Mouse (Mus musculus) CH12.LX (cell line): Measurements from ENCODE around the gene Serpine1. TPM values are rescaled to one million over a fixed set of nuclear protein-coding genes. Genes with fewer than 3 reads are reported as not detected.
A peak's percentile ranks its signal among the peaks of the same experiment; 100 is the strongest.

Experiments used
- DNase-seq: peaks from one replicate; pipeline ENCODE4 v3.0.0-alpha.2; 2013; ENCODE audit errors: extremely low read depth
- H3K27ac ChIP-seq: 2 replicates; pipeline ENCODE4 v1.5.1; 2012; ENCODE audit warnings: low read depth, mild to moderate bottlenecking, control low read depth, moderate library complexity; ENCODE audit not compliant: insufficient read depth
- H3K27me3 ChIP-seq: replicated peaks from 2 replicates; pipeline ENCODE3; 2012; ENCODE audit warnings: inconsistent platforms
- H3K36me3 ChIP-seq, 2 experiments: replicated peaks in 1 of 2; 2 replicates each; pipeline versions ENCODE3 to v1.6.1; 2012; ENCODE audit warnings: inconsistent platforms in 1 of 2, low read length in 1 of 2, mild to moderate bottlenecking in 1 of 2, mixed read lengths in 1 of 2, moderate library complexity in 1 of 2; ENCODE audit not compliant: control insufficient read depth in 1 of 2, insufficient read depth in 1 of 2
- H3K4me1 ChIP-seq, 2 experiments: 2 replicates each; pipeline ENCODE4 v1.6.1; 2012; ENCODE audit warnings: inconsistent platforms in 1 of 2, moderate library complexity in 1 of 2; ENCODE audit not compliant: insufficient read depth in 2 of 2, control insufficient read depth in 1 of 2
- H3K4me2 ChIP-seq: 2 replicates; pipeline ENCODE4 v1.6.1; 2012; ENCODE audit warnings: low read depth, mild to moderate bottlenecking, control low read depth; ENCODE audit not compliant: poor library complexity, insufficient read depth, severe bottlenecking
- H3K4me3 ChIP-seq, 3 experiments: fragments of 150-350 bp in 1 of 3; sonication (generic) in 1 of 3; replicated peaks in 1 of 3; 2 replicates each; pipeline versions ENCODE3 to v1.5.1; 2011 to 2012; ENCODE audit warnings: low read depth in 2 of 3, low read length in 2 of 3, mild to moderate bottlenecking in 2 of 3, moderate library complexity in 2 of 3, control low read depth in 1 of 3, improper control_type of control experiment in 1 of 3, inconsistent platforms in 1 of 3, mixed read lengths in 1 of 3; ENCODE audit not compliant: poor library complexity in 1 of 3
- H3K79me2 ChIP-seq: replicated peaks from 2 replicates; pipeline ENCODE4 v1.6.1; 2012; ENCODE audit warnings: mild to moderate bottlenecking, moderate library complexity; ENCODE audit not compliant: control insufficient read depth, poor library complexity, insufficient read depth, severe bottlenecking; ENCODE audit errors: extremely low read depth
- H3K9ac ChIP-seq: 2 replicates; pipeline ENCODE4 v1.6.1; 2012; ENCODE audit warnings: low read depth, mild to moderate bottlenecking, control low read depth, moderate library complexity; ENCODE audit not compliant: insufficient read depth
- H3K9me3 ChIP-seq: replicated peaks from 2 replicates; pipeline ENCODE3; 2012; ENCODE audit warnings: low read length, inconsistent platforms, mixed read lengths
- CTCF ChIP-seq, 2 experiments: IDR thresholded peaks in 1 of 2; conservative IDR thresholded peaks in 1 of 2; 2 replicates each; pipeline ENCODE4 v1.5.1; 2011 to 2012; ENCODE audit warnings: low read depth in 2 of 2, low read length in 2 of 2, improper control_type of control experiment in 1 of 2, inconsistent platforms in 1 of 2, mild to moderate bottlenecking in 1 of 2, moderate library complexity in 1 of 2
- ELF1 ChIP-seq: IDR thresholded peaks from 2 replicates; pipeline ENCODE4 v1.6.1; 2014; ENCODE audit warnings: low read depth, mild to moderate bottlenecking, inconsistent platforms, low read length, improper control_type of control experiment
- GABPA ChIP-seq: IDR thresholded peaks from 2 replicates; pipeline ENCODE4 v1.6.1; 2012; ENCODE audit warnings: low read depth, low read length, improper control_type of control experiment, inconsistent platforms; ENCODE audit not compliant: insufficient replicate concordance
- JUN ChIP-seq: IDR thresholded peaks from 2 replicates; pipeline ENCODE4 v1.6.1; 2011; ENCODE audit warnings: low read depth, mild to moderate bottlenecking, low read length, improper control_type of control experiment, moderate library complexity; ENCODE audit not compliant: insufficient read depth
- MAFK ChIP-seq: IDR thresholded peaks from 2 replicates; pipeline ENCODE4 v1.6.1; 2011; ENCODE audit warnings: low read length, improper control_type of control experiment; ENCODE audit not compliant: insufficient replicate concordance
- MEF2A ChIP-seq: IDR thresholded peaks from 2 replicates; pipeline ENCODE4 v1.6.1; 2014; ENCODE audit warnings: low read depth, mild to moderate bottlenecking, inconsistent platforms, low read length, improper control_type of control experiment, borderline replicate concordance
- MYC ChIP-seq: IDR thresholded peaks from 2 replicates; pipeline ENCODE4 v1.6.1; 2011; ENCODE audit warnings: low read depth, mild to moderate bottlenecking, improper control_type of control experiment, low read length
- NELFE ChIP-seq: IDR thresholded peaks from 2 replicates; pipeline ENCODE4 v1.6.1; 2011; ENCODE audit warnings: low read depth, low read length, improper control_type of control experiment
- POLR2A ChIP-seq: IDR thresholded peaks from 2 replicates; pipeline ENCODE4 v1.6.1; 2011; ENCODE audit warnings: low read depth, mild to moderate bottlenecking, improper control_type of control experiment, low read length
- POLR2AphosphoS2 ChIP-seq: IDR thresholded peaks from 2 replicates; pipeline ENCODE4 v1.6.1; 2011; ENCODE audit warnings: low read depth, low read length, improper control_type of control experiment
- SIN3A ChIP-seq: IDR thresholded peaks from 2 replicates; pipeline ENCODE4 v1.6.1; 2012; ENCODE audit warnings: low read length, improper control_type of control experiment, inconsistent platforms
- TBP ChIP-seq: conservative IDR thresholded peaks from 2 replicates; pipeline ENCODE4 v1.6.1; 2011; ENCODE audit warnings: low read depth, low read length, improper control_type of control experiment
- TCF12 ChIP-seq: IDR thresholded peaks from 2 replicates; pipeline ENCODE4 v1.6.1; 2014; ENCODE audit warnings: low read depth, mild to moderate bottlenecking, inconsistent platforms, low read length, improper control_type of control experiment
- UBTF ChIP-seq: IDR thresholded peaks from 2 replicates; pipeline ENCODE4 v1.6.1; 2012; ENCODE audit warnings: low read depth, mild to moderate bottlenecking, inconsistent platforms, low read length, improper control_type of control experiment, moderate library complexity
- ZKSCAN1 ChIP-seq: IDR thresholded peaks from 2 replicates; pipeline ENCODE4 v1.6.1; 2012; ENCODE audit warnings: low read depth, inconsistent platforms, low read length, improper control_type of control experiment, borderline replicate concordance
- dilution Hi-C: fragments of 300-500 bp; cut with MboI; formaldehyde crosslinking; loops from 2 replicates; pipeline ENCODE4 v1.14.3; 2020; ENCODE audit warnings: low sequenced_read_pairs; ENCODE audit not compliant: extremely low pct_unique_long_range_greater_than_20kb, extremely low pct_ligation_motif_present
- in situ Hi-C: fragments of 300-500 bp; cut with MboI; formaldehyde crosslinking; loops from 3 replicates; pipeline ENCODE4 v1.14.3; 2019; ENCODE audit warnings: low sequenced_read_pairs, low pct_ligation_motif_present, low pct_unique_long_range_greater_than_20kb, mixed read lengths
- polyA plus RNA-seq: library from polyadenylated mRNA; unstranded; fragments of >175 nt; gene quantifications from 2 replicates; pipeline ENCODE4 v1.2.1, GENCODE M21; 2012; ENCODE audit warnings: low read depth; ENCODE audit not compliant: insufficient read length
- total RNA-seq, 2 experiments: library from RNA; depleted of rRNA; stranded (reverse); fragments of 300-350 nt in 1 of 2; fragments of >200 nt in 1 of 2; gene quantifications; 2 replicates each; pipeline ENCODE4 v1.2.3; 2012 to 2014

The Serpine1 gene
- total and polyA plus RNA-seq, 3 experiments = 0.51 to 1.8 (median 0.61) TPM

DNA sequence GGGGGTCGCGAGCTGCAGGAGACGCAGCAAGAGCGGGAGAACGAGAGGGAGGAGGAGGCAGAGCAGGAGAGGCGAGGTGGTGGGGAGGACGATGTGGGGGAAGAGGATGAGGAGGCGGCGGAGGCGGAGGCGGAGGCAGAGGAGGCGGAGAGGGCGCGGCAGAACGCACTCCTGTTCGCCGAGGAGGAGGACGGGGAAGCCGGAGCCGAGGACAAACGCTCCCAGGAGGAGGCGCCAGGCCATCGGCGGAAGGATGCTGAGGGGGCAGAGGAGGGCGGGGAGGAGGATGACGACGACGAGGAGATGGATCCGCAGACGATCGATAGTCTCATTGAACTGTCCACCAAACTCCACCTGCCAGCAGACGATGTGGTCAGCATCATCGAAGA lies 40.0 kb downstream of the Serpine1 start:
- dilution Hi-C loops = no loop called here
- peak; percentile 24 for DNase-seq
- peak overlapping the region; percentile 23; the same call in 1 of the 2 replicates for H3K9ac ChIP-seq

DNA sequence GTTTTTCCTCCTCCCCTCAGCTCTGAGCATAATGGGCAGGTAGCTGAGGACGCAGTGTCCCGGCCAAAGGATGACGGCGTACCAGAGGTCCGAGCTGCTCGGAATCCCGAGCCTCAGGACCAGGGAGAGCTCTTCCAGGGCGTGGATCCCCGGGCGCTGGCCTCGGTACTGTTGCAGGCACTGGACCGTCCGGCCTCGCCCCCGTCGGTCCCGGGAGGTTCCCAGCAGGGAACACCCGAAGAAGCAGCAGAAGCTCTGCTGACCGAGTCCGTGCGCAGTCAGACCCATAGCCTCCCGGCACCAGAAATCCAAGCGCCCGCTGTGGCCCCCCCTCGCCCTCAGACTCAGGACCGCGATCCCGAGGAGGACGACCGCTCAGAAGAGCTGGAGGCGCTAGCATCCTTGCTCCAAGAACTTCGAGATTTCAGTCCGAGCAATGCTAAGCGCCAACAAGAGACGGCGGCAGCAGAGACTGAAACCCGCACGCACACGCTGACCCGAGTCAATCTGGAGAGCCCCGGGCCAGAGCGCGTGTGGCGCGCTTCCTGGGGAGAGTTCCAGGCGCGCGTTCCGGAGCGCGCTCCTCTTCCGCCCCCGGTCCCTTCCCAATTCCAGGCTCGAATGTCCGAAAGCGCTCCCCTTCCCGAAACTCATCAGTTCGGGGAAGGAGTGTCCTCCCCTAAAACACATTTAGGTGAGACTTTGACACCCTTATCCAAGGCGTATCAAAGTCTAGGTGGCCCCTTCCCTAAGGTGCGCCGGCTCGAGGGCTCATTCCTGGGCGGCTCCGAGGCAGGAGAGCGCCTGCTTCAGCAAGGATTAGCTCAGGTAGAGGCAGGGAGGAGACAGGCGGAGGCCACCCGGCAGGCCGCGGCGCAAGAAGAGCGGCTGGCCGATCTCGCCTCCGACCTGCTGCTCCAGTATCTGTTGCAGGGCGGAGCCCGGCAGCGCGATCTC lies 40.7 kb downstream of the Serpine1 start:
- dilution Hi-C loops (no loop called here), in situ Hi-C loops (no loop called here)
- H3K36me3 ChIP-seq = peaks cover 6 to 21% of the 10 kb centered on the region in 2 experiments
- TF ChIP-seq MEF2A (no peak), POLR2A (no peak), GABPA (no peak), NELFE (no peak), UBTF (no peak), MAFK (no peak), JUN (no peak), ELF1 (no peak)
- H3K4me2 ChIP-seq = peak overlapping the region; percentile 87
- H3K4me3 ChIP-seq = peak overlapping the region in 2 of 3 experiments; percentile 49 to 72
- H3K9me3 ChIP-seq = peaks cover 16% of the 10 kb centered on the region
- peak overlapping the region; percentile 7; the same call in 1 of the 2 replicates for H3K9ac ChIP-seq
- DNase-seq = no peak
- no peak overlapping the region for H3K27ac ChIP-seq
- peaks cover 51% of the 10 kb centered on the region for H3K27me3 ChIP-seq
- H3K4me1 ChIP-seq = peaks cover 10 to 36% of the 10 kb centered on the region in 2 experiments
- no peaks in the 10 kb centered on the region for H3K79me2 ChIP-seq

More for the DNA sequence above, 40.0 kb downstream of the Serpine1 start:
- TF ChIP-seq TBP = no peak
- TF ChIP-seq CTCF (conservative IDR thresholded peaks at IDR 0.05 in 1 of 2, IDR thresholded peaks at IDR 0.05 in 1 of 2; ENCODE audit: low read depth in 2 of 2, low read length in 2 of 2) = 0 out of 4 replicates have a peak, but pooled peaks of 1 of the 2 experiments have one; percentile 2
- H3K4me1 ChIP-seq = peaks cover 10 to 36% of the 10 kb centered on the region in 2 experiments
- peak overlapping the region; percentile 87 for H3K4me2 ChIP-seq
- no peak overlapping the region for H3K27ac ChIP-seq
- H3K79me2 ChIP-seq = no peaks in the 10 kb centered on the region
- peaks cover 44% of the 10 kb centered on the region for H3K27me3 ChIP-seq
- peaks cover 13 to 28% of the 10 kb centered on the region in 2 experiments for H3K36me3 ChIP-seq
- peaks cover 16% of the 10 kb centered on the region for H3K9me3 ChIP-seq
- peak overlapping the region; percentile 31 to 72 (median 49) for H3K4me3 ChIP-seq
- in situ Hi-C loops = no loop called here

DNA sequence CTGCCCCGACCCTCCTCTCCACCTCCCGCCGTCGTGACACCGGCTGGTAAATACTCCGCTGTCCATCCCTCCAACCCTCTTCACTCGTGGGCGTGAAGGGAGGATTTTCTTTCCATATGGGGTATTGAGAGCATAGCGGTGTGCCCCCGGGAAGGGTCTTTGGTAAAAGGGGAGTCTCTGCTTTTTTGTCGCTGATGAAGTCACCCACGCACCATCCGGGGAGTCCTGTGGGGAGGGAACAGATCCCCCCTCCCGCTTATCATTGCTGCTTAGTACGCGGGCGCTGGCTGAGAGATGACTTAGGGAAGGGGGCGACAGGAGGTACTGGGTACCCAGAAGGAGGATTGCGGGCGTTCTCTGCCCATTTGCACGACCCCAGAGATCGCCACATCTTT lies 41.7 kb downstream of the Serpine1 start:
- Histone ChIP-seq H3K9me3 (peaks cover 16% of the 10 kb centered on the region), H3K4me2 (no peak overlapping the region), H3K4me1 (peaks cover 14 to 33% of the 10 kb centered on the region in 2 experiments), H3K27ac (no peak overlapping the region), H3K27me3 (peaks cover 60% of the 10 kb centered on the region), H3K4me3 (no peak overlapping the region), H3K79me2 (no peaks in the 10 kb centered on the region), H3K9ac (no peak overlapping the region), H3K36me3 (peaks cover 0 to 12% of the 10 kb centered on the region in 2 experiments)
- TF ChIP-seq SIN3A (no peak), MYC (no peak), ZKSCAN1 (no peak), MAFK (no peak), TCF12 (no peak), POLR2AphosphoS2 (no peak)
- dilution Hi-C loops (no loop called here), in situ Hi-C loops (no loop called here)
- DNase-seq = no peak
